Mouse (Mus musculus) heart, embryonic 10.5 days (tissue): ENCODE measurements around the gene Ppfia2. TPM values are rescaled to one million over a fixed set of nuclear protein-coding genes. Genes with fewer than 3 reads are reported as not detected.

Experiments
- DNase-seq: peaks from one replicate; pipeline ENCODE4 v3.0.0-alpha.2; 2017; ENCODE audit warnings: low spot score
- H3K27ac ChIP-seq: fragments of 300-500 bp; sonication (generic); 2 replicates; pipeline ENCODE4 v1.5.1; 2016; ENCODE audit warnings: mild to moderate bottlenecking
- H3K27me3 ChIP-seq: fragments of 300-500 bp; sonication (generic); 2 replicates; pipeline ENCODE4 v1.6.1; 2016; ENCODE audit warnings: mild to moderate bottlenecking; ENCODE audit not compliant: poor library complexity, insufficient read depth, severe bottlenecking
- H3K36me3 ChIP-seq: fragments of 300-500 bp; sonication (generic); 2 replicates; pipeline ENCODE4 v1.6.1; 2016; ENCODE audit warnings: mild to moderate bottlenecking, moderate library complexity
- H3K4me1 ChIP-seq: fragments of 300-500 bp; sonication (generic); 2 replicates; pipeline ENCODE4 v1.6.1; 2016; ENCODE audit warnings: mild to moderate bottlenecking
- H3K4me3 ChIP-seq: fragments of 300-500 bp; sonication (generic); 2 replicates; pipeline ENCODE4 v1.5.1; 2016; ENCODE audit warnings: mild to moderate bottlenecking, moderate library complexity
- H3K9me3 ChIP-seq: fragments of 300-500 bp; sonication (generic); 2 replicates; pipeline ENCODE4 v1.6.1; 2016; ENCODE audit warnings: mild to moderate bottlenecking, moderate library complexity
- WGBS: fragments of 180-500 bp; shearing (Covaris S2); methylation state at CpG from one replicate; pipeline ENCODE4 v1.1.7; 2016; 5-methylcytosine and 5-hydroxymethylcytosine counted together
- polyA plus RNA-seq: library from polyadenylated mRNA; unstranded; fragments of >200 nt; fragmentation: Nextera tagmentation; extraction: Ambion mirVana; gene quantifications from 2 replicates; pipeline ENCODE4 v1.2.1, GENCODE M21; 2016

Ppfia2 gene
- 0.10 TPM in 1 of 2 replicates, not detected in the other for polyA plus RNA-seq

DNA sequence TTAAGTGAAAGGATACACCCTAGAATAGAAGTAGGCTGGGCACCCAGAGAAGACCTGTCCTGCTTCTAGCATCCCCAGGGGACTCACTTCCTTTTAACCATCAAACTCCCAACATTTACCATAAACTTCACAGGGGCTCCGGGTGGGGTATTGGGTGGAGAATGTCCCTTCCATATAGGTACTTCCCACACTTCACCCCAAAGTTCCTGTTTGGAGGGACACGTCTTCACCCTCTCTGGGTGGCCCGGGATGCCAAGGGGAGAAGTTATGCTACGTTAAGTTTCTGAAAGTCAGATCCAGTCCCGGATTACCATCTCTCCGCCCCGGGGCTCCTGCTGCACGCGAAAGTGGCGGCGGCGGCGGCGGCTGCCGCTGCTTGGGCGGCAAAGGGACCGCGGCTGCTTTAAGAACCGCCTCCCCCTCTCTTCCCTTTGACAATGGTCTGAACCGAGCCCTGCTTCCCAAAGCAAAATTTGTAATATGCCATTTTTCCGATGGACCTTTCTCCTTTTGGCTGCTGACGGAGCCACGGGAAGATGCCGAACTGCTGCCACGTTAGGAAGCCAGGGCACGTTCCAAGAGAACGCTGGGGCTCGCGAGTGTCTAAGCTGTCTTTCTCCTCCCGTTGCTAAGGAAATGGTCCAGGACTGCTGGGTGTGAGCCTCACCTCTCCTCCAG lies at the start of gene Ppfia2:
Gene Ppfia2 (plus strand): TSS at position 485 of the 678 bp plus-strand sequence.
- no peak within 1 kb of the TSS for H3K27ac ChIP-seq
- H3K9me3 ChIP-seq = no peaks in the 10 kb centered on the region
- peaks cover 35% of the 10 kb centered on the region for H3K27me3 ChIP-seq
- under 1% methylated on average over 30 of the region's 30 CpGs for WGBS
- peaks cover 16% of the 10 kb centered on the region for H3K4me1 ChIP-seq
- no peaks in the 10 kb centered on the region for H3K36me3 ChIP-seq
- DNase-seq = no peak
- peak within 1 kb of the TSS; percentile 59 for H3K4me3 ChIP-seq

DNA sequence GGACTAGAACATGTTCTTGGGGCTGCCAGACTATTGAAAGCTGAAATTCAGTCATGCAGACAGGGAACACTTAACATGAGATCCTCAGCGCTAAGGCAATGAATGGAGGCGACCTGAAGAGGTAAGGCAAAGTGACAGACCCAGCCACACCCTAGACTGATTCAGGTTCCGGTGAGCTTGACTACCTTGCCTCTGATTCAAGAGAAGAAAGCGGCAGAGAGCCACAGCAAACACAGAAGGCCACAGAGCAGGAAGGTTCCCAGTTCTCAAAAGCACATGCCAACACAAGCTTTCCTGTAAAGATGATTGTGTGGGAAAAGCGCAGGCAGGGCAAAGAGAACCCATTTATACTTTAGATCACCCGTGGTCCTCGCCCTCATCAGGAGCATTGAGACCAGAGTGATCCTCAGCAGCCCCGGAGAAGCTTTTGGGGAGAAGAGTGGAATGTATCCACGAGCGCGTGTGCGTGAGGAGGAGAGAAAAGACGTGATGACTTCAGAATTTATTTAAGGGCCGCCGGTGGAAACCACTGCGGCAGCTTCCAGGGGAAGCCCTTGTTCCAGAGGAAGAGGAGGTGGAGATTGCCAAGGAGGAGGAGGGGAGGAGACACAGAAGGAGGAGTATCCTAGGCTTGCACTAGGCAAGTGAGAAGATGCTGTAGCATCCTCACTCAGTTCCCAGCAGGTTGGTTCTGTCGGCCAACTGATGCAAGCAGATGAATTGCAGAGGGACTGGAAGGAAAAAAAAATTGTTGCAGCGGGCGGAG lies 1.0 kb upstream of the Ppfia2 start:
- Histone ChIP-seq H3K4me3 (peak overlapping the region; percentile 59), H3K4me1 (peaks cover 16% of the 10 kb centered on the region), H3K27ac (no peak overlapping the region), H3K36me3 (no peaks in the 10 kb centered on the region), H3K9me3 (no peaks in the 10 kb centered on the region), H3K27me3 (peaks cover 35% of the 10 kb centered on the region)
- DNase-seq = no peak
- 3% methylated on average over 19 of the region's 19 CpGs for WGBS

DNA sequence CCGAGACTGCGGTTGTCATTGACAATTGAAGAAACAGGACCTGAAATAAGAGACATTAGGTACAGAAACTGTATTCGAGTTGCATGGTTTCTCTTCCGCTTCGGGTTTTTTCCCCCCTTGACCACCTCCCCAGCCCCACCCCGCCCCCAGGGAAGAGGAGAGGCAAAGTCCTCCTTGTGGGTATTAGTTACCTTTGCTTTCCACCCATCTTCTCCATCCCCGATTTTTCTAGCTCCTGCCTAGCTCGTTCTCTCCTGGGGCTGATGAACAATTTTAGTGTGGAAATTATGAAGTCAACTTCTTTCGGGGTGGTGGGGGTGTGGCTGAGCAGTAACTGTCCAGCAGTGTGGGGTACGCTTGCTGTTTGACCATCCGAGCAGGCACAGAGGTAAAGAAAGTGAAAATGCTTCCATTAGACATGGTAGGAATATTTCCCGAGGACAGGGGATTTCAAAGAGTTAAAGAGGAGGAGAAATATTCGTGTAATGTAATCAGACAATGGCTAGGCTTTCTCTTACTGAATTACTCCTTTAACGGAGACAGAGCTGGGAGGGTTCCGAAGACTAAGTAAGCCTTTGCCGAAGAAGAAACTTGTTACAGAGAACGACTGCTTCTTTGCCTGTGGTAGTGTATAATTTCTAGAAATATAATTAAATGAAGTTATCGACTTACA lies 530 bp downstream of the Ppfia2 start:
- peaks cover 35% of the 10 kb centered on the region for H3K27me3 ChIP-seq
- peak overlapping the region; percentile 59 for H3K4me3 ChIP-seq
- H3K4me1 ChIP-seq = peaks cover 16% of the 10 kb centered on the region
- no peaks in the 10 kb centered on the region for H3K9me3 ChIP-seq
- no peak overlapping the region for H3K27ac ChIP-seq
- no peaks in the 10 kb centered on the region for H3K36me3 ChIP-seq
- WGBS = 18% methylated on average over 18 of the region's 18 CpGs
- DNase-seq = no peak

DNA sequence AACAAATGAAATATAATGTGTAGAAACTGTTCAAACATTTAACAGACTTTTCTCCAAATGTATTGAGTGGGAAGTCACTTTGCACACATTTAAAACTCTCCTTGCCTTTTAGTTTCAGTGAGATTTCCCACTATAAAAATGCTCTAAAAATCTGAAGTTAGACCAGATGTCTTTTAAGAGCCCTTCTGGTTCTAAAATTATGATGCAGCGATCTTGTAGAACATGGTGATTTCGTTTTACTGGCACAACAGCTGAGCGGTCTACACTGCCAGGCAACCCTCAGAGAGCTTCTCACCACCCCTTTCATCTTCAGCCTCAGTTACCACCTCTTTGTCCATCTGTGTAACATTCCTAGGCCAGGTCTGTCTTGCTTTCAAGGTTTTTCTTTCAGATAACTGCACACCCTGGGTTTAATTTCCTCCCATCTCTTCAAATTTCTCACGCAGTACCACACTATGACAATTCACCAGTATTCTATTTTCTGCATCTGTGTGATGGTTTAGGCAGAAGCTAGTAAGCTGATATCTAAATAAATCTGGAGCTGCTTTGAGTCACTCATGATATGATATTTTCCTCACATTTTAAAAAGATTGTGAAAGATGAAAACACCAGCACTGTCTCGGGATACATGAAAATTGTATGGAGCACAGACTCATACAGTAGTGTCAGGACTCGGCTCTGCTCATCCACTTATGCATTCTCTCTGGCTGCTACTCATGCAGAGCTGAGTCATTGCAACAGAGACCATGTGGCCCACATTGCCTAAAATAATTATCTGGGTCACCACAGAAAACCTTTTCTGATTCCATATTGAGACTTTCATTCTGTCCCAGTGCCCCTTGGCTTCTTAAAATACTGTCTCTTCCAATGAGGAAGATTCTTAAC lies 39.4 kb downstream of the Ppfia2 start:
- Histone ChIP-seq H3K4me3 (no peak overlapping the region), H3K4me1 (no peaks in the 10 kb centered on the region), H3K27me3 (no peaks in the 10 kb centered on the region), H3K36me3 (no peaks in the 10 kb centered on the region), H3K9me3 (no peaks in the 10 kb centered on the region), H3K27ac (no peak overlapping the region)
- no peak for DNase-seq
- WGBS = 85% methylated on average over 6 of the region's 6 CpGs

DNA sequence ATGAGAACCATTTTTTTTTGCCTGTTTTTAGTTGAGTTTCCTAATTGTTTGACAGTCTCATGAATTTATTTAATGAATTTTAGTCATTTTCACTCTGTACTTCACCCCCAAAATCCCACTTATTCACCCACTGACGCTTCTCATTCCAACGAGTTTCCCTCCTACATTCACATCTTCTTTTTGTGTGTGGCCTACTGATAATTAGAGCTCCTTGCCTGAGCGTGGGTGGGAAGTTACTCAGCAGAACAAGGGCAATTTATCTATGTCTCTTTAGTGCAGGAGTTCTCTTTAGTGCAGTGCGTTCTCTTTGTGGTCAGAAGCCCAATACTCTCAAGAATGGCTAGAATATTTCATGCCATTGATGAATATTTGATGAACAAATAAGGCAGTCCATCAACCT lies 95.9 kb downstream of the Ppfia2 start:
- 61% methylated on average over 4 of the region's 4 CpGs for WGBS
- Histone ChIP-seq H3K9me3 (no peaks in the 10 kb centered on the region), H3K27me3 (no peaks in the 10 kb centered on the region), H3K4me1 (no peaks in the 10 kb centered on the region), H3K27ac (no peak overlapping the region), H3K4me3 (no peak overlapping the region), H3K36me3 (no peaks in the 10 kb centered on the region)
- no peak for DNase-seq

DNA sequence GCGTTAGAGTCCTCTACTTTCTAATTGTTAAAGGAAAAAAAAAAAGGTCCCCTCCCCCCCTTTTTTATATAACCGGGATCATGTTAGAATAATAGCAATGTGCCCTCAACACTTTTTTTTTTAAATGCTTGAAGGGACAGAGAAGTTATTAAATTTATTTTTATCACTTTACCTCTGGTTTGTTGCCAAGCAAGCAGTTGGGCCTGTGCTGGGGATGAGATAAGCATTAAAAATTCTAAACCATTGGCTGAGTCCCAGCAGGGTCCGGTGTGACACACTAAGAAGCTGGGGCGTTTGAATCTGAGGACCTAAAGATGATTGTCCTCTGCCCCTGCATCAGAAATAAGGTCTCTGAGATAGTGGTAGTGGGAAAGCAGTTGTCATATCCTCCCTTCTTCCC lies 114.9 kb downstream of the Ppfia2 start:
- H3K4me3 ChIP-seq = no peak overlapping the region
- H3K36me3 ChIP-seq = no peaks in the 10 kb centered on the region

DNA sequence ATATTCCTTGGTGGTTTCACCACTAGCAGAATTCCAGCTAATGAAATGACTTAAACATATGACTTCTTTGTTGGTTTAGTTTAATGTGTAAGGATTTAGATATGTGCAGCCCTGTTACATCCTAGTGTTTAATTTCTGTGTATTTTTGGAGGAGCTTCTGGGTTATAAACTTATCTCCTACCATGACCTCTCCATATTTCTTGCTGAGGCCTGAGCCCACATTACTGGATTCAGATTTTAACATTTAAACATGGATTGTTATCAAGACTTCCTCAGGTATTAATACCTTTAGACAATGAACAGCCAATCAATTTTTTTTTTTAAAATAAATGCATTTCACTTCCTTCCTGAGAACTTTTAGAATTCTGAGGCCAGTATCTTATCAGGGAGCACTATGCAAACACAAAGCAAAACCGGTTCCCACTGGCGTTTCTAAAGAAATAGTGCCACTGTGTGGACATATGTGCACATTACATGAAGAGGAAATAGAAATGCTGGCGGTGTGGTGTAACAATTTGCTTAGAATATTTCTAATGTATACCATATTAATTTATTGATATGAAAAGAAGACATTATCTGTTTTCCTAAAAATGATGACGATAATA lies 115.4 kb downstream of the Ppfia2 start:
- 3% methylated on average over 4 of the region's 4 CpGs for WGBS
- Histone ChIP-seq H3K4me1 (no peaks in the 10 kb centered on the region), H3K4me3 (no peak overlapping the region), H3K27ac (no peak overlapping the region), H3K27me3 (no peaks in the 10 kb centered on the region), H3K36me3 (no peaks in the 10 kb centered on the region), H3K9me3 (no peaks in the 10 kb centered on the region)
- no peak for DNase-seq

More for the DNA sequence above, 114.9 kb downstream of the Ppfia2 start:
- no peak overlapping the region for H3K27ac ChIP-seq
- 72% methylated on average over 4 of the region's 4 CpGs for WGBS
- no peaks in the 10 kb centered on the region for H3K4me1 ChIP-seq
- no peak for DNase-seq
- no peaks in the 10 kb centered on the region for H3K27me3 ChIP-seq
- H3K9me3 ChIP-seq = no peaks in the 10 kb centered on the region

DNA sequence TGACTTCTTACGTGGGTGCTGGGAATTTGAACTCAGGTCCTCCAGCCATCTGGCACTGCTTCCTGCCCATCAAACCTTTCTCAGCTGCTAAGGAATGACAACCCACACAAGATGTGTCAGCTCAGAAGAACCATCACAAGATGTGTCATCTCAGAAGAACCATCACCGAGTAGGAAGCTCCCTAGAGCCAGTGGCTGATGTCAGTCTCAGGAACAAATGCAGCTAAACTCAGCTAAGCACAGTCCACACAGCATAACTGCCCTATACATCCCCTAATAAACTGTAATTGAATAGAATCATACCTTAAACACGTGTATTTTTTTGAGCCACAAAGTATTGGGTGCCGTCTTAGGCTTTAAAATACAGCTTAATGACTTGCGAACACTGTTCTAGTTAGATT lies 117.7 kb downstream of the Ppfia2 start:
- Histone ChIP-seq H3K4me3 (no peak overlapping the region), H3K9me3 (no peaks in the 10 kb centered on the region), H3K4me1 (no peaks in the 10 kb centered on the region)

DNA sequence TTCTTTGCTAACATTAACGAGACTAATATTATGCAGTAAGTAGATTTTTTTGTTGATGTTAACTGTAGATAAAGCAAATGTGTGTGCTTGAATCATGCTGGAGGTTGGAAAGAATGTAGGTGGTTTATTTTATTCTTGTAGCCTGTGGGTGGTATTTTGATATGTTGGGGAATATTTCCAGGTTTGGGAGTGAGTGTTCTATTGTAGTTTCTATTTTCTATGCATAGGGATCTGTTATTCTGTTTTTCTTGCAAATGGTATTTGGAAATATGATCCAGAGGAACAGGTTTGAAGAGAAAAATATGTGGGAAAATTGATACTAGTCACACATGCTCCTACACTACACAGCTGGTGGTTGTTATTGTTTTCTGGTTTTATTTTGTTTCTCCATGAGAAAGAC lies 120.8 kb downstream of the Ppfia2 start:
- Histone ChIP-seq H3K36me3 (no peaks in the 10 kb centered on the region), H3K27ac (no peak overlapping the region), H3K4me3 (no peak overlapping the region), H3K27me3 (no peaks in the 10 kb centered on the region), H3K9me3 (no peaks in the 10 kb centered on the region), H3K4me1 (no peaks in the 10 kb centered on the region)
- WGBS = 80% methylated on average over 1 of the region's 1 CpGs
- no peak for DNase-seq

More for the DNA sequence above, 117.7 kb downstream of the Ppfia2 start:
- H3K36me3 ChIP-seq = no peaks in the 10 kb centered on the region
- no peak for DNase-seq
- H3K27ac ChIP-seq = no peak overlapping the region
- WGBS = 75% methylated on average over 5 of the region's 5 CpGs
- no peaks in the 10 kb centered on the region for H3K27me3 ChIP-seq

DNA sequence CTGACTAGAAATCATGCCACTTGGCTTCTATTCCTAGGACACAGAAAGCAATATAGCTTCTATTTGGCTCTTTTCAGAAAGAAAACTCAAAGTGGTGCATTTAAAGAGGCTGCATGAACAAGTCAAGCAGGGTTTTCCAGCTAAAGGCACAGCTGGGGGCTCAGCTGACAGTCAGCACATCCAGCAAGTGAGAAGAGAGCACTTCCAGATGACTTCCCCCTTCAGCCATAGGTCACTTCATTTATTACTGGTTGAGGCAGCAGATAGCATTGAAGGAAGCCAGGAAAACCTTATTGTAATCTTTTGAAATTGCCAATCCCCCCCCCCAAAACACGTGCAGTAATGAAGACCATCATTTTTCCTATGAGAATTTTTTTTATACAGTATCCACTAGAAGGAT lies 126.8 kb downstream of the Ppfia2 start:
- Histone ChIP-seq H3K27ac (no peak overlapping the region), H3K9me3 (no peaks in the 10 kb centered on the region), H3K36me3 (no peaks in the 10 kb centered on the region), H3K4me1 (no peaks in the 10 kb centered on the region), H3K27me3 (no peaks in the 10 kb centered on the region), H3K4me3 (no peak overlapping the region)
- no peak for DNase-seq
- 59% methylated on average over 1 of the region's 1 CpGs for WGBS

DNA sequence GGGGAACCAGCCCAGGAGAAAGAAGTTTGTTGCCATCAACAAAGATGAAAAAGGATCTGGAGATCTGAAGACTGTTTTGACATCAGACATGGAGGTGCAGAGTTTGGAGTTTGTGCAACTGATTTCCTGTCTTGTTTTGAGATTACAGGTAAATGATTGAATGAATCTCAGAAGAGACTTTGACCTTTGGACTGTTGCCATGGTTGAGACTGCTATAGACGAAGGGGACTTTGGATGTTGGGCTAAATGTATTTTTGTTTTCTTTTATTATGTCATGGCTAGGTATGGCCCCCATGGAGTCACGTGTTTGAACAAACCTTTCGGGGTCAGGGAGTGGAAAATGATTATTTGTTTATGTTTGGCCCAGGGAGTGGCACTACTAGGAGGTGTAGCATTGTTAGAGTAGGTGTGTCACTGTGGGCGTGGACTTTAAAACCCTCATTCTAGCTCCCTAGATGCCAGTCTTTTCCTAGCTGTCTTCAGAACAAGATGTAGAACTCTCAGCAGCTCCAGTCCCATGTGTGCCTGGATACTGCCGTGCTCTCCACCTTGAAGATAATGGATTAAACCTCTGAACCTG lies 133.3 kb downstream of the Ppfia2 start:
- 63% methylated on average over 5 of the region's 5 CpGs for WGBS
- no peaks in the 10 kb centered on the region for H3K4me1 ChIP-seq

More for the DNA sequence above, 133.3 kb downstream of the Ppfia2 start:
- Histone ChIP-seq H3K9me3 (no peaks in the 10 kb centered on the region), H3K4me3 (no peak overlapping the region), H3K36me3 (no peaks in the 10 kb centered on the region), H3K27me3 (no peaks in the 10 kb centered on the region), H3K27ac (no peak overlapping the region)
- no peak for DNase-seq
